Mouse (Mus musculus) lung, postnatal 14 days (tissue): Measurements from ENCODE around the gene Asb5.
"Not testable (repeated sequence)": the region's sequence is repeated elsewhere in the genome, so short reads cannot be mapped to it uniquely, and the experiment has no call there.

Experiments
- DNase-seq: peaks from one replicate; pipeline ENCODE4 v3.0.0; 2021

Asb5 gene

DNA sequence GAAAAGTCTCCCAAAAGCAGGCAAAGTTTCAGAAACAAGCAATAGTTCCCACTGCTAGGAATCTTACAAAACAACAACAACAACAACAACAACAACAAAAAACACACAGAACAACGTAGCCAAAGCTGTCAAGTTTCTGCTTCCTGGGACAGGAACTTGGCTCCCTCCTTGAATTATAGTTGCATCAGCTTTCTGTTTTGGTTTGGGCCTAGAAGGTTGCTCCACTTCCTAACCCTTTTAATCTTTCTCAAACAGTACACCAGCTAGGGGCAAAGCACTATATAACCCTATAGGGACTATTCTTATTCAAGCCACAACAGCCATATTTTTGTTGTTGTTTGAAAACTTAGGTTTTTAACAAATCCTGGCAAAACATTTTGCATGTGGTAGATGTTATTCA, 12.0 kb downstream of the Asb5 start:
- no peak for DNase-seq

- DNase-seq: no peak
These were observed 19.0 kb downstream of the Asb5 start for GRCm38 (mm10) chr8:54548383-54548782.

- DNase-seq: no peak
These were observed 20.7 kb downstream of the Asb5 start for GRCm38 (mm10) chr8:54550026-54550574.

- no peak for DNase-seq
These were observed 25.5 kb downstream of the Asb5 start for GRCm38 (mm10) chr8:54554921-54555320.

DNA sequence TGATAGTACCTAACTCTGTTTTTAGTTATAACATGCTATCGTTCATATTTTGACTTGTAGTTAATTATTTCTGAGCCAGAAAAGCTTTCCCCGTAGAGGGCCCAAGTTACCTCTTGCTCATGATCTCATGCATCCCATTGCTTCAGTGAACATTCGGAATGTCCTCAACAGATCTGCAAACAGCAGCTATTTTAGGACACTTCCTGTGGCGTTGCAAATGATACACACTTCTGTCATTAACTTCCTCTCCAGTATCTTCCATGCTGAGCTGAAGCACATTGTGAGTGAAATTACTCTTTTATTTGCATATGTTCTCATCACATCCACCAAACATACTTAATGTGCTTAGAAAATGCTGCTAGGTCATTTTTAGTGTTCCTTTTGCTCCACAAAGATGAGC, 32.8 kb downstream of the Asb5 start:
- DNase-seq: no peak

DNA sequence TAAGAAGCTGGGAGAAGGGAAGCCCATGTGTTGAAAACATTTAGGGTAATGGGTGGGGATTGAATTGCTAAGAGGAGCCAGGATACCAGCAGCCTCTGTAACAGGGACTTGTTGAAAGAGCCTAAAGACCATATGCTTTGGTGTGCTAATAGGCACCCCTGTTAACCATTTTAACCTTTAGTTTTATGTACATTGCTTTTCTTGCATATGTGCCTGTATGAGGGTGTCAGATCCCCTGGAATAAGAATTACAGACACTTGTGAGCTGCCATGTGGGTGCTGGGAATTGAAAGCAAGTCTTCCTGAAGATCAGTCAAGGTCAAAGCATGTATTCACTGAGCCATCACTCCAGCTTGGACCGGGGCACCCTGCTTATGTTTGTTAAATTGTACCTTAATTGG, 35.8 kb downstream of the Asb5 start:
- no peak for DNase-seq

- DNase-seq: no peak
These were observed 36.4 kb downstream of the Asb5 start for GRCm38 (mm10) chr8:54565603-54566260.

- no peak for DNase-seq
These were observed 37.8 kb downstream of the Asb5 start for GRCm38 (mm10) chr8:54567168-54567567.

GRCm38 (mm10) chr8:54570618-54571609, 41.5 kb downstream of the Asb5 start:
- DNase-seq: no peak

DNA sequence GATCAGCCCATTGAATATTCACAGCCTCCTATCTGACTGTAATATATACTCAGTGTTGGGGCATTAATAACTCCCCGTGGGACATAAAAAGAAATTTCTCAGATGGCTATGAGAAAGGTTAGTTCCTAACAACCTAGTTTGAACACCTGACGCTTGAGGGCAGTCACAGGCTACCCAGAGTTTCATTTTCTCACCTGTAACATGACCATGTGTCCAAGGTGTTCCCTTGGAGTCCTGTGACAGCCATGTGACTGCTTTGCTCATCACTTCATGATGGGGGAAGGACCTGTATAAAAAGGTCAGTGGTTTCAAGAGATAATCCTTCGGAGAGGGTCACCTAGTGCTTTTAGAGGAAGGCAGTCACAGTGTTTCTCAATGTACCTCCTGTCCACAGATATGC, 52.1 kb downstream of the Asb5 start:
- DNase-seq: no peak

GRCm38 (mm10) chr8:54582886-54583285, 53.5 kb downstream of the Asb5 start:
- DNase-seq: no peak

- DNase-seq: no peak
These were observed 65.3 kb downstream of the Asb5 start for GRCm38 (mm10) chr8:54594634-54595033.

DNA sequence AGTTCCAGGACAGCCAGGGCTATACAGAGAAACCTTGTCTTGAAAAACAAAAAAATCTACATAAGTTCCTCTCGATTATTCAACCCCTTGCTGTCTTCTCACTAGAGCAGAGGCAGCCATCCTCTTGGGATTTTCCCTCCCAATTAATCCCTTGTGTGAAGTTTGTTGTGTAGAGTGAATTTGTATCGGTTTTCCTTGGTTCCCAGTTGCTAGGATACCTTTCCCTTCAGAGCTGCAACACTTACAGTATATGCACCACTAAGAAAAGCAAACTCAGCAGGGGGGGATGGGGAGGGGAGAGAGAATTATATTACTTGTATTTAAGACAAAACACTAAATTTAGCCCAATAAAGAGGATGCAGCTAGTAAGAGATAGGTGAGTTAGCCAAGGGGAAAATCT, 66.7 kb downstream of the Asb5 start:
- DNase-seq: no peak

- no peak for DNase-seq
These were observed 67.6 kb downstream of the Asb5 start for GRCm38 (mm10) chr8:54596940-54597339.

GRCm38 (mm10) chr8:54597386-54597785, 68.0 kb downstream of the Asb5 start:
- DNase-seq: no peak

GRCm38 (mm10) chr8:54600671-54601251, 71.4 kb downstream of the Asb5 start, which contains the start of gene Spata4:
Spata4 (plus strand) TSS chr8:54600781.
- DNase-seq: no peak

- no peak for DNase-seq
These were observed 74.1 kb downstream of the Asb5 start for GRCm38 (mm10) chr8:54603440-54603839.

GRCm38 (mm10) chr8:54609336-54609735, 80.0 kb downstream of the Asb5 start:
- no peak for DNase-seq

- no peak for DNase-seq
These were observed 80.9 kb downstream of the Asb5 start for GRCm38 (mm10) chr8:54610238-54610637.

DNA sequence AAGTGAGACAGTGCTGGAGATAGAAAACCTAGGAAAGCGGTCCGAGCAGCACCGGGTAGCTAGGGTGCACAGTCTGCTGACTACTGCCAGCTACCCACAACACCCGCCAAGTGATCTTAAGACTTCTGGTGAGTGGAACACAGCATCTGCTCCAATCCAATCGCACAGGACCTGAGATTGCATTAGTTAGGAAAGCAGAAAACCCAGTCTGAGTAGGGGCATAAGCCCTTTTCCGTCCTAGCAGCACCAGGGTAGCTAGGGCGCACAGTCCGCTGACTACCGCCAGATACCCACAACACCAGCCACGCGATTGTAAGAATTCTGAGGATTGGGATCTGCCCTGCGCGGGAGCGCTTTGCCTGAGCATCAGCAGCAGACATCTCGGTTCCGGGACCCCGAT, 87.3 kb downstream of the Asb5 start:
- DNase-seq: not testable (repeated sequence)
